ENCODE assay signal across 8 mouse cellular contexts in the genomic region with DNA sequence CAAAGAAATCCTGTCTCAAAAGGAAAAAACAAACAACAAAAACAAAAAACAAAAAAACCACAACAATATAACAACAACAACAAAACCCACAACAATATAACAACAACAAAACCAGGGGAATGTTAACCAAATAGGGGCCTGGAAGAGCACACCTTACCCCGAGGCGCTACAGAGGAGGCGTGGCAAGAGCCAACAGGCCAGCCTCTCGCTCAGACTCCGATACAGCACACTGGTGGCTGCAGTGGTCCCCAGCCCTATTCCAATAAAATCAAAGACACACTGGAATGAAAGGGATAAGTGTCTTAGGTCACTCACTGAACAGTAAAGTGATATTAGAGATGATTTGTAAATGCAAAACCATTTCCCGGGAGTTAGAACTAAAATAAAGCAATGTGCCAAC. TPM values are rescaled to one million over a fixed set of nuclear protein-coding genes. Genes with fewer than 3 reads are reported as not detected.
DNase-seq lines count a peak whose midpoint lies in the region; ATAC-seq lines count a peak whose summit lies in the region.

No protein-coding gene starts in this region.

- H3K4me1 ChIP-seq in heart, embryonic 16.5 days (ENCODE audit: control insufficient read depth, insufficient read depth, low read length) = peaks cover 14% of the 10 kb centered on the region
- H3K4me1 ChIP-seq in hindbrain, embryonic 11.5 days (replicated peaks; ENCODE audit: control insufficient read depth, insufficient read depth, low read length) = no peaks in the 10 kb centered on the region
- H3K4me1 ChIP-seq in midbrain, embryonic 10.5 days = peaks cover 22% of the 10 kb centered on the region

- peak overlapping the region; percentile 85 for H3K4me2 ChIP-seq in heart, embryonic 16.5 days (ENCODE audit: low read depth, low read length)
- H3K4me2 ChIP-seq in hindbrain, embryonic 11.5 days (replicated peaks; ENCODE audit: low read depth, low read length) = peak overlapping the region; percentile 79

- H3K4me3 ChIP-seq in heart, embryonic 16.5 days (ENCODE audit: low read length) = peak overlapping the region; percentile 93
- peak overlapping the region; percentile 67 for H3K4me3 ChIP-seq in hindbrain, embryonic 11.5 days (ENCODE audit: low read depth, low read length)
- H3K4me3 ChIP-seq in midbrain, embryonic 10.5 days = peak overlapping the region; percentile 80

- no peaks in the 10 kb centered on the region for H3K9me3 ChIP-seq in heart, embryonic 16.5 days (replicated peaks; ENCODE audit: control insufficient read depth, low read length)
- no peaks in the 10 kb centered on the region for H3K9me3 ChIP-seq in hindbrain, embryonic 11.5 days (ENCODE audit: control insufficient read depth, low read length)
- no peaks in the 10 kb centered on the region for H3K9me3 ChIP-seq in midbrain, embryonic 10.5 days (replicated peaks)

- H3K27ac ChIP-seq in heart, embryonic 16.5 days (ENCODE audit: low read length) = peak overlapping the region; percentile 96; the same call in 1 of the 2 replicates
- H3K27ac ChIP-seq in hindbrain, embryonic 11.5 days (ENCODE audit: low read depth, low read length) = peak overlapping the region; percentile 84; the same call in 1 of the 2 replicates
- peak overlapping the region; percentile 90 for H3K27ac ChIP-seq in midbrain, embryonic 10.5 days (replicated peaks)

- WGBS in heart, embryonic 16.5 days = 0% methylated on average over 6 of the region's 6 CpGs
- WGBS in hindbrain, embryonic 11.5 days = 0% methylated on average over 6 of the region's 6 CpGs
- WGBS in midbrain, embryonic 10.5 days = 0% methylated on average over 6 of the region's 6 CpGs

- H3K9ac ChIP-seq in heart, embryonic 16.5 days (ENCODE audit: low read length) = peak overlapping the region; percentile 77
- H3K9ac ChIP-seq in hindbrain, embryonic 11.5 days (ENCODE audit: low read depth, low read length) = peak overlapping the region; percentile 49

- no peaks in the 10 kb centered on the region for H3K27me3 ChIP-seq in heart, embryonic 16.5 days (ENCODE audit: control insufficient read depth, insufficient read depth, low read length)
- no peaks in the 10 kb centered on the region for H3K27me3 ChIP-seq in hindbrain, embryonic 11.5 days (ENCODE audit: control insufficient read depth, insufficient read depth, low read length)
- no peaks in the 10 kb centered on the region for H3K27me3 ChIP-seq in midbrain, embryonic 10.5 days (ENCODE audit: low read depth, poor library complexity, severe bottlenecking)

- no peak for ATAC-seq in heart, embryonic 16.5 days (replicated peaks; ENCODE audit: extremely low read depth, insufficient read depth, low FRiP score)
- ATAC-seq in hindbrain, embryonic 11.5 days (ENCODE audit: low FRiP score) = peak; percentile 17; the same call in 1 of the 2 replicates

- H3K36me3 ChIP-seq in heart, embryonic 16.5 days (ENCODE audit: control insufficient read depth, insufficient read depth) = no peaks in the 10 kb centered on the region
- no peaks in the 10 kb centered on the region for H3K36me3 ChIP-seq in hindbrain, embryonic 11.5 days (ENCODE audit: control insufficient read depth, insufficient read depth, low read length)
- no peaks in the 10 kb centered on the region for H3K36me3 ChIP-seq in midbrain, embryonic 10.5 days

- DNase-seq in heart, postnatal 4 days = no peak
- peak; percentile 87 for DNase-seq in R1 (ENCODE audit: low read depth, low spot score)
- DNase-seq in hindbrain, embryonic 11.5 days (ENCODE audit: low spot score) = no peak
- DNase-seq in midbrain, embryonic 10.5 days (ENCODE audit: low spot score) = peak; percentile 23
- no peak for DNase-seq in layer of hippocampus, adult 9-11 months
- DNase-seq in layer of hippocampus, adult 11-12 months (ENCODE audit: low spot score) = no peak
- no peak for DNase-seq in cerebellum, postnatal 4 days (ENCODE audit: low spot score in 2 of 2)

RNA-seq across cellular contexts. Expression of gene Thap8, which starts 0.4 kb away (rescaled TPM):
- 0.29 and 0.47 TPM in 2 replicates for polyA plus RNA-seq in heart, embryonic 16.5 days (2015; fragmentation: Nextera tagmentation; extraction: Ambion mirVana)
- under 1 TPM; 0.38 to 0.54 TPM for total RNA-seq in heart, postnatal 4 days (2021)
- polyA plus RNA-seq in hindbrain, embryonic 11.5 days (2014; fragmentation: Nextera tagmentation; extraction: Ambion mirVana) = 0.25 and 0.32 TPM in 2 replicates
- polyA plus RNA-seq in midbrain, embryonic 10.5 days (2016; fragmentation: Nextera tagmentation; extraction: Ambion mirVana) = 0.32 and 0.55 TPM in 2 replicates

RNA-seq across cellular contexts. Expression of gene Wdr62, which starts 0.7 kb away (rescaled TPM):
- 6.9 and 8.1 TPM in 2 replicates for polyA plus RNA-seq in heart, embryonic 16.5 days (2015; fragmentation: Nextera tagmentation; extraction: Ambion mirVana)
- 10 to 100 TPM in 1 of 2 experiments, 1 to 10 TPM in 1; 9.7 to 12.3 TPM for total RNA-seq in heart, postnatal 4 days (2021)
- polyA plus RNA-seq in hindbrain, embryonic 11.5 days (2014; fragmentation: Nextera tagmentation; extraction: Ambion mirVana) = 5.9 and 8.5 TPM in 2 replicates
- 18.0 and 21.6 TPM in 2 replicates for polyA plus RNA-seq in midbrain, embryonic 10.5 days (2016; fragmentation: Nextera tagmentation; extraction: Ambion mirVana)

RNA-seq across cellular contexts. Expression of gene Clip3, which starts 12.0 kb away (rescaled TPM):
- polyA plus RNA-seq in heart, embryonic 16.5 days (2015; fragmentation: Nextera tagmentation; extraction: Ambion mirVana) = 7.0 and 8.0 TPM in 2 replicates
- total RNA-seq in heart, postnatal 4 days (2021) = 10 to 100 TPM; 10.1 to 12.8 TPM
- 66.7 and 78.4 TPM in 2 replicates for polyA plus RNA-seq in hindbrain, embryonic 11.5 days (2014; fragmentation: Nextera tagmentation; extraction: Ambion mirVana)
- 54.9 and 76.3 TPM in 2 replicates for polyA plus RNA-seq in midbrain, embryonic 10.5 days (2016; fragmentation: Nextera tagmentation; extraction: Ambion mirVana)

RNA-seq across cellular contexts. Expression of gene Alkbh6, which starts 29.0 kb away (rescaled TPM):
- 62.0 and 67.1 TPM in 2 replicates for polyA plus RNA-seq in heart, embryonic 16.5 days (2015; fragmentation: Nextera tagmentation; extraction: Ambion mirVana)
- 10 to 100 TPM; 29.4 to 30.8 TPM for total RNA-seq in heart, postnatal 4 days (2021)
- polyA plus RNA-seq in hindbrain, embryonic 11.5 days (2014; fragmentation: Nextera tagmentation; extraction: Ambion mirVana) = 82.1 and 85.2 TPM in 2 replicates
- polyA plus RNA-seq in midbrain, embryonic 10.5 days (2016; fragmentation: Nextera tagmentation; extraction: Ambion mirVana) = 95.4 and 96.9 TPM in 2 replicates

RNA-seq across cellular contexts. Expression of gene Syne4, which starts 35.1 kb away (rescaled TPM):
- 9.2 and 10.0 TPM in 2 replicates for polyA plus RNA-seq in heart, embryonic 16.5 days (2015; fragmentation: Nextera tagmentation; extraction: Ambion mirVana)
- total RNA-seq in heart, postnatal 4 days (2021) = 1 to 10 TPM; 1.3 to 3.2 TPM
- polyA plus RNA-seq in hindbrain, embryonic 11.5 days (2014; fragmentation: Nextera tagmentation; extraction: Ambion mirVana) = 17.4 and 18.7 TPM in 2 replicates
- polyA plus RNA-seq in midbrain, embryonic 10.5 days (2016; fragmentation: Nextera tagmentation; extraction: Ambion mirVana) = 13.7 and 14.8 TPM in 2 replicates

Comparison
In these comparisons a context has a peak if more than half of its experiments do, and no peak if none do; other contexts are left out.
1. DNase-seq: peak in R1 (single experiment) and midbrain, embryonic 10.5 days (single experiment); none in heart, postnatal 4 days (single experiment), hindbrain, embryonic 11.5 days (single experiment), layer of hippocampus, adult 9-11 months (single experiment), layer of hippocampus, adult 11-12 months (single experiment) and cerebellum, postnatal 4 days (0 of 2).
2. Peak in every context shown above with its lines, with median percentiles within 50 percentile points of each other: H3K27ac ChIP-seq and H3K4me3 ChIP-seq.